Mouse (Mus musculus) liver, postnatal 0 days (tissue): Measurements from ENCODE around the gene Gli2.

Experiments used
- CTCF ChIP-seq: sonication (generic); IDR thresholded peaks from 2 replicates; pipeline ENCODE4 v1.5.1; 2016; ENCODE audit warnings: antibody characterized with exemption, low read depth
- EP300 ChIP-seq: IDR thresholded peaks from 2 replicates; pipeline ENCODE4 v1.6.1; 2016; ENCODE audit warnings: antibody characterized with exemption, low read depth, mild to moderate bottlenecking

DNA sequence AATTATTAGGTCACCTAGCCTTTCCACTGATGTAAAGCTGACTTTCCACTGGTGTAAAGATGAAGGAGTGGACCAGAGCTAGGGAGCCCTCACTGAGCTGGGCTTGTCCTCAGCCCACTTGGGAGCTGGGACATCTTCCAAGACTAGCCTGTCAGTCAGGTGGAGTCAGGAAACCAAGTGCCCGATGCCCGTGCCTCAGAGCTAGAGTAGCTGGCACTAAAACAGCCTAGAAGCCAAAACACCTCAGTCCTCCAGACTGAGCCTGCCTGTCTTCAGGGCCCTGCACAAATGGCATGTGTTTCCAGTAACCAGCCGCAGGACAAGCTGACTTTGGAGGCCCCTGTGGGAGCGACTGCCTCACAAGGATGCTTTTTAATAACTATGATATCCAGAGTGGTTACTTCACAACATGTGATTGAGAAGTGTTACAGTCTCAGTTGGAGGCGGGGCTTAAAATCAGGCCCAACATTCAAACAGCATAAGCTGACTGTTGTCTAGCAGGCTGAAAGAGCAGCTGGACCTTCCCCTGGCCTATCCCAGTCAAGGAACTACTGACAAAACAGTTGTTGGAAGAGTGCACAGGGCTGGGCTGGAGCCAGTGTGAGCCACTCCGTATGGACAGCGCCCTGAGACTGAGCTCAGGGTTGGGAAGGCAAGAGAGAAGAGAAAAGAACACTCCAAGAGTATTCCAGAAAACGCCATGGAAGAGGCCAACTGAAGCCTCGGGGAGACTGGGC is 158.2 kb downstream of the Gli2 start:
- TF ChIP-seq CTCF (no peak), EP300 (no peak)
